Mouse (Mus musculus): ENCODE measurements around the gene Ncaph.
"Not testable (repeated sequence)": the region's sequence is repeated elsewhere in the genome, so short reads cannot be mapped to it uniquely, and the experiment has no call there.

Gene Ncaph

GRCm38 (mm10) chr2:127133621-127134461, at the start of gene Ncaph:
Gene Ncaph (minus strand): TSS chr2:127133954.
- peak; percentile 86 for DNase-seq (ENCODE audit: low read depth, low spot score)

GRCm38 (mm10) chr2:127182598-127183381, 49.0 kb upstream of the Ncaph start:
- DNase-seq (ENCODE audit: low read depth, low spot score) = peak; percentile 64

DNA sequence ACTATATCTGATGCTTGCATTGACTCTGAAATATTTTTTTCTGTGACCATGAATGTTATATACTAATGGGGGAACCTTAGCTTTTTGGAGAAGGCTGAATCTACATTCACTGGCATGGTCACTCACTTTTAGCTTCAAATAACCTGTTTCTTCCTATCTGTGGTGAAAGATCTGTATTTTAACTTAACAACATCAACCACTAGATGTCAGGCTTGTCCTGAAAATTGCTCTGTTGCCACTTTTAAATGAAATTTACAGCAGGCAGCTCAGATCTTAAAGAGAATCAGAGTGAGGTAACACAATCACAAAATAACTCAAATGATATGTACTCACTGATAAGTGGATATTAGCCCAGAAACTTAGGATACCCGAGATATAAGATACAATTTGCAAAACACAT, 32.5 kb upstream of the Ncaph start:
- DNase-seq (ENCODE audit: low read depth, low spot score) = not testable (repeated sequence)

GRCm38 (mm10) chr2:127165675-127166074, 31.9 kb upstream of the Ncaph start:
- DNase-seq (ENCODE audit: low read depth, low spot score) = no peak

DNA sequence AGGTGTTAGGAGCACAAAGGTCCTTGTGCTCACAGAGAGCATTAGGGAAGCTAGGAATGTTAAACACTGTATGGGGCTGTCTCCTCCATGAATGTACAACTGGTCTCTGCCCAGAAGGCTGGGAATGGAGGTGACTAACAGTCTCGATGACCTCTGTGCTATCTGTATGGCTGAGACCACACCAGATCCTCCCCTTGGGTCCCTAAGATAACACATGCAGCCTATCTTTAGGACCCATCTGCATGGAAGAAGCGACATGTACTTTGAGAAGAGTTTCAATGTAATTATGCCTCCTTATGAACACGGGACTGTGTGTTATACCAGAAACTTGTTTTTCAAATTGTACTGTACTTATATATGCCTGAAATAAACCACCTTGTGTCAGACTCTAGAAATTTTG, 11.9 kb upstream of the Ncaph start:
- DNase-seq (ENCODE audit: low read depth, low spot score) = no peak

DNA sequence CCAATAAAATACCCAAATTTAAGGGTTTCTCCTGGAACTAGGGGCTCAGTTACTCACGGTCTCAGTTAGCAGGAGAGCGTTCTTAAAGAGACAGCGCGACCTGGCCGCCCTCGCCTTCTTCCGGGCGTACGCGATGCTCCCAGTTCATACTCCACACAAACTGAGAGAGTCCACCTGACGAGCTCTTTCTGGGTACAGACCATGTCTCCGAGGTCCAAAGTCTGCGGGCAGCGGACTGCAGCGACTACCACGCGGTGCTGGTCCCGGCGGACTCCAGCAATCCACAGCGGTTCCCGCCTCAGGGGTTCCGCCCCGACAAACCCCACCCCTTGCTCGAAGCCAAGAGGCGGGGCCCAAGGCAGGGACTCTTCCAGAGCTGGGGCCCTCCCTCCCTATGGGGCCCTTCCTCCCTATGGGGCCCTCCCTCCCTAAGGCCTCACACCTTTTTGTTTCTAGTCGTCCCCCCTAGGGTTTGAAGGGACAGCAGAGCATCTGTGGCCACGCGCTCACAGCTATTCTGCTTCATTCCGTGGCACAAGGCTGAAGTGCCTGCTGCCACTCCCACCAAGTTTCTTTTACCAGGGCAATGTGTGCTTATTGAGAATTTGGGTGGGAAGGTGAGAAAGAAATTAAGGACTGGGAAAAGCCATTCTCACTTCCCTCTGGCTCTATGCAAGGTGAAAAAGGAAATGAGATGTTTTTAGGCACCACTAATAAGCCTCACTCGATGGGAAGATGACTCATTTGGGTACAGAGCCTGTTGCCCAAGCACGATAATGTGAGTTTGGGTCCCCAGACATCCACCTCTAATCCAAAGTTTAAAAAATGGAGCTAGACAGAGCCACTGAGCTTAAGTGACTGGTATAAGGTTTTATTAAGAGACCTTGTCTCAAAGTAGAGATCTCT, 9.7 kb upstream of the Ncaph start, which contains the start of gene Itpripl1:
Gene Itpripl1 (minus strand): TSS at position 285 of the 906 bp plus-strand sequence.
- DNase-seq (ENCODE audit: low read depth, low spot score) = peak; percentile 83

GRCm38 (mm10) chr2:127142577-127143157, 8.9 kb upstream of the Ncaph start:
- DNase-seq (ENCODE audit: low read depth, low spot score) = no peak

- no peak for DNase-seq (ENCODE audit: low read depth, low spot score)
Observed at GRCm38 (mm10) chr2:127142031-127142430, 8.3 kb upstream of the Ncaph start.

- no peak for DNase-seq (ENCODE audit: low read depth, low spot score)
Observed at GRCm38 (mm10) chr2:127140011-127140410, 6.3 kb upstream of the Ncaph start.

DNA sequence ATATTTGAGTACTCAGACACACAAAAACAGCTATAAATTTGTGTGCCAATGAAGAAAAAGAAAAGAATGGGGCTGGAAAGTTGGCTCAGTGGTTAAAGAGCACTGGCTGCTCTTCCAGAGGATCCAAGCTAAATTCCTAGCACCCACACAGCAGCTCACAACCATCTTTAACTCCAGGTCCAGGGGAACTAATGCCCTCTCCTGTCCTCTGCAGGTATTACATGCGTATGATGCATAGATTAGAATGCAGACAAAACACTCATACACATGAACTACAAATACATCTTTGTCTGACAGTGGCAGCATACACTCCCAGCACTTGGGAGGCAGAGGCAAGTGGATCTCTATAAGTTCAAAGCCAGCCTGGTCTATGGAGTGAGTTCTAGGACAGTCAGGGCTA, 5.9 kb upstream of the Ncaph start:
- no peak for DNase-seq (ENCODE audit: low read depth, low spot score)

DNA sequence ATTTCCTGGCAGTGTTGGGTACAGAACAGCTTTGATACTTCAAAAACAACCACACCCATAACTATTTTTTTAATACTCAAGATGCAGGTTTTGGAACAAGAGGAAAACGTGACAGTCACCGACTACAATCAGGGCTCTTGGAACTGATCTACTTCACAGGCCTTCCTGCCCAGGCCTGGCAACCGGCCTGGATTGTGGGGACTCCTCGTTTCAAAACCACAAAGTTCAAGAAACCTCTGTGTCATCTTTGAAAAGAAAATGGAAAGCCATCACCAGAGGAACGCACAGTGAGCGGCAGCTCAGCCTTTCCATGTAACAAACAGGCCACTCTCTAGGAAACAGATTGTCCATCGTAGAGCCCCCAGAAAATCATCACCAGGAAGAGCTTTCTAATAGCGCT, 5.3 kb upstream of the Ncaph start:
- no peak for DNase-seq (ENCODE audit: low read depth, low spot score)

DNA sequence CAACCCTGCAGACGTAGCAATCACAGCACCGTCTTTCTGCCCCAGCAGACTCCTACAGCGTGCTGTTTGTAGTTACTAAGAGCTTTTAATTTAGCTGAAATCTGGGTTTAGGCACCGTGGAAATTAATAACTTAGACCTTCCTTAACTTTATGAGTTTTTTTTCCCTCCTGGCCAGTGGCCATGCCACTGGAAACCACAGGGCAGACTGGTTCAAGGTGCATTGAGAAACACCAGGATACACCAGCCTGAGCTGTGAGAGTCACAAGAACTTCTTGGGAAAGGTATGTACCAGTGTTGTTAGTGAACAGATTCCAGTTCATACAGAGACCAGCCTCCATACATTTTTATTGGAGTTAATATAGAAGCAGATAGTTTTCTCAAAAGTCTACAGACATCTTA, 4.7 kb upstream of the Ncaph start:
- DNase-seq (ENCODE audit: low read depth, low spot score) = no peak

- no peak for DNase-seq (ENCODE audit: low read depth, low spot score)
Observed at GRCm38 (mm10) chr2:127137838-127138420, 4.2 kb upstream of the Ncaph start.

- no peak for DNase-seq (ENCODE audit: low read depth, low spot score)
Observed at GRCm38 (mm10) chr2:127136979-127137378, 3.2 kb upstream of the Ncaph start.

DNA sequence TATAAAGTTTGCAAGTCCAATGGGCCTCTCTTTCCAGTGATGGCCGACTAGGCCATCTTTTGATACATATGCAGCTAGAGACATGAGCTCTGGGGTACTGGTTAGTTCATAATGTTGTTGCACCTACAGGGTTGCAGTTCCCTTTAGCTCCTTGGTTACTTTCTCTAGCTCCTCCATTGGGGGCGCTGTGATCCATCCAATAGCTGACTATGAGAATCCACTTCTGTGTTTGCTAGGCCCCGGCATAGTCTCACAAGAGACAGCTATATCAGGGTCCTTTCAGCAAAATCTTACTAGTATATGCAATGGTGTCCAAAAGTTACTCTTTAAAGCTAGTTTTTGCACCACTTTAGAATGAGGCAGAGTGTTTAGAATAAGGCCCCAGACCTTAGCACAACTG, 1.5 kb upstream of the Ncaph start:
- not testable (repeated sequence) for DNase-seq (ENCODE audit: low read depth, low spot score)

GRCm38 (mm10) chr2:127131353-127131752, 2.4 kb downstream of the Ncaph start:
- DNase-seq (ENCODE audit: low read depth, low spot score) = no peak

DNA sequence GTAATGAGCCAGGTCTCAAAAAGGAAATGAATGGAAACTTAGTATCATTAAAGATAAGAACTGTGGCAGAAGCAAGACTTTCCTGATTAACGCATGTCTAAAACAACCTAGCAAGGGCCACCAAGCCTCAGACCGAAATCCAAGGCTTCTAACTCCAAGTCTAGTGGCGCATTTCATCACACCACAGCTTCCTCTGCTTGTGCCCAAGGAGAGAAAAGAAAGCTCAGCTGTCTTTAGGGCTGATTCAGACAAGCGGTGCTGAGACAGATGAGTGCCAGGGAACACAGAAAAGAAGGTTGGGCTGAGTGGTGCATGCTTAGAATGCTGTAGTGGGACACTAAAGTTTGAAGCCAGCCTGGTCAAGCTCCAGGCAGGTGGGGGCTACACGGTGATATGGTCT, 4.8 kb downstream of the Ncaph start:
- no peak for DNase-seq (ENCODE audit: low read depth, low spot score)

DNA sequence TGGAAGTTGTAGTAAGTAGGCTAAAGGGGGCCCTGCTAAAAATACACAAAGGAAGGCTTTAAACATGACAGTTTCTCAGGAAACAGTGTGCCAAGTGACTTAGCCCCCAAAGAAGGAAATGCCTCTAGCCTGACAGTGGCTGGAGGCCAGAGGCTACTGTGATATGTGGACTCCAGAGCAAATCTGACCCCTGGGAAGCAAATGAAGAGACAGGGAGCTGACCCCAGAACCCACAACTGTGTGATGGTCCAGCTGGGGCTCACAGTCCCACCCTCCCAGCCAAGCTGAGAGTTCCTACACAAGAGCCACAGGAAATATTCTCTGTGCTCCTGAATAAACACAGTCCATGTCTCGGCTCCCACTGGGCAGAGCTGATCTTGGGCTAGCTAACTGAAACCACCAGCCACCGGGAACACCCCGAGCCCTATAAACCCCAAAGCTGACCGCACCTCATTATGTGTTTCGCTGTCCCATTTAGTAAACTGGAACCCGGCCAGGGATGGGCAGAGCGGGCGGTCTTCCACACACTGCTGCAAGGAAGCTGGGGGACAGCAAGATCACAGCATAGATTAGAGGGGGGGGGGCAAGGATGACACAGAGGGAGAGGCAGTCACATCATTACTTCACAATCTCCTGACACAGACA, 12.0 kb downstream of the Ncaph start:
- DNase-seq (ENCODE audit: low read depth, low spot score) = no peak

- no peak for DNase-seq (ENCODE audit: low read depth, low spot score)
Observed at GRCm38 (mm10) chr2:127108986-127109385, 24.8 kb downstream of the Ncaph start.

DNA sequence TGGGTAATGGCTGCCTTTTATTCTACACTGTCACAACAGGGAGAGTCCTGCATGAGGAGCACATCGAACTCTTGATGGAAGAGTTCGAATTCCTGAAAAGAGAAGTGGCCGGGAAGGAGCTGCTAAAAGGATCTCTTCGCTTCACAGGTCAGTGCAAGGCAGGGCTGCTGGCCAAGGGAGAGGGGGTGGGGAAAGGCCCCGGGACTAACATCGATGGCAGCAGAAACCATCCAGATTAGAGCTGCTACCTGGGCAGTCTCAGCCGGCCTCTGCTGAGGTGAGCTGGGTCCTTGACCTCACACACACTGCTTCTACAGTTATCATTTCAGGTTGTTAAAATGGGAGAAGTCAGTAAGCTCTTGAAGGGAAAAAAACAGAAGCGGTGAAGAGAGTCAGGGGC, 41.8 kb downstream of the Ncaph start:
- no peak for DNase-seq (ENCODE audit: low read depth, low spot score)

Measured in c-Kit-negative CD71-positive TER-119-positive erythroid progenitor cells, embryonic 14.5 days (primary cell).